Mouse (Mus musculus): ENCODE data around the gene BC030867. TPM values are rescaled to one million over a fixed set of nuclear protein-coding genes. Genes with fewer than 3 reads are reported as not detected.
"Not testable (repeated sequence)": the region's sequence is repeated elsewhere in the genome, so short reads cannot be mapped to it uniquely, and the experiment has no call there.

BC030867 gene
- polyA plus RNA-seq, 1 experiment, result 1.9 TPM

GRCm38 (mm10) chr11:102276411-102276915, 27.8 kb downstream of the BC030867 start:
- no peaks in the 10 kb centered on the region for H3K27me3 ChIP-seq (ENCODE audit: control insufficient read depth, insufficient read depth, low read length)
- DNase-seq (ENCODE audit: low read depth in 1 of 2, low spot score in 2 of 2), result no peak
- TF ChIP-seq CTCF (IDR thresholded peaks at IDR 0.05; ENCODE audit: extremely low read depth, insufficient read depth, insufficient read length, insufficient replicate concordance) (no peak), POLR2A (IDR thresholded peaks at IDR 0.05; ENCODE audit: low read depth, low read length) (no peak)
- H3K27ac ChIP-seq (ENCODE audit: insufficient read depth, low read length), result no peak overlapping the region
- 2% methylated on average over 33 of the region's 33 CpGs for WGBS
- peaks cover 4% of the 10 kb centered on the region; the same call in 1 of the 2 replicates for H3K4me1 ChIP-seq (ENCODE audit: control insufficient read depth, insufficient read depth, insufficient read length)
- no peaks in the 10 kb centered on the region for H3K36me3 ChIP-seq (ENCODE audit: control insufficient read depth, insufficient read depth, low read length)
- H3K4me3 ChIP-seq (ENCODE audit: extremely low read depth, insufficient read depth, insufficient read length), result peak overlapping the region; percentile 7; the same call in 1 of the 2 replicates

GRCm38 (mm10) chr11:102277754-102278153, 29.1 kb downstream of the BC030867 start:
- H3K27ac ChIP-seq (ENCODE audit: insufficient read depth, low read length), result no peak overlapping the region
- H3K4me1 ChIP-seq (ENCODE audit: control insufficient read depth, insufficient read depth, insufficient read length), result peaks cover 4% of the 10 kb centered on the region; the same call in 1 of the 2 replicates
- no peaks in the 10 kb centered on the region for H3K27me3 ChIP-seq (ENCODE audit: control insufficient read depth, insufficient read depth, low read length)
- 78% methylated on average over 12 of the region's 12 CpGs for WGBS
- H3K36me3 ChIP-seq (ENCODE audit: control insufficient read depth, insufficient read depth, low read length), result no peaks in the 10 kb centered on the region
- no peak overlapping the region for H3K4me3 ChIP-seq (ENCODE audit: extremely low read depth, insufficient read depth, insufficient read length)
- TF ChIP-seq CTCF (IDR thresholded peaks at IDR 0.05; ENCODE audit: extremely low read depth, insufficient read depth, insufficient read length, insufficient replicate concordance), result no peak
- no peak for TF ChIP-seq POLR2A (IDR thresholded peaks at IDR 0.05; ENCODE audit: low read depth, low read length)
- no peak for DNase-seq (ENCODE audit: low read depth in 1 of 2, low spot score in 2 of 2)

- no peak for DNase-seq (ENCODE audit: low read depth in 1 of 2, low spot score in 2 of 2)
- Histone ChIP-seq H3K27me3 (ENCODE audit: control insufficient read depth, insufficient read depth, low read length) (no peaks in the 10 kb centered on the region), H3K4me3 (ENCODE audit: extremely low read depth, insufficient read depth, insufficient read length) (no peak overlapping the region), H3K4me1 (ENCODE audit: control insufficient read depth, insufficient read depth, insufficient read length) (peaks cover 4% of the 10 kb centered on the region; the same call in 1 of the 2 replicates), H3K27ac (ENCODE audit: insufficient read depth, low read length) (no peak overlapping the region), H3K36me3 (ENCODE audit: control insufficient read depth, insufficient read depth, low read length) (no peaks in the 10 kb centered on the region)
- WGBS, result 93% methylated on average over 3 of the region's 3 CpGs
- TF ChIP-seq POLR2A (IDR thresholded peaks at IDR 0.05; ENCODE audit: low read depth, low read length), result no peak
- TF ChIP-seq CTCF (IDR thresholded peaks at IDR 0.05; ENCODE audit: extremely low read depth, insufficient read depth, insufficient read length, insufficient replicate concordance), result no peak
Observed at GRCm38 (mm10) chr11:102279595-102279994, 30.9 kb downstream of the BC030867 start.

- not testable (repeated sequence) for H3K4me3 ChIP-seq (ENCODE audit: extremely low read depth, insufficient read depth, insufficient read length); DNase-seq (ENCODE audit: low read depth in 1 of 2, low spot score in 2 of 2); H3K4me1 ChIP-seq (ENCODE audit: control insufficient read depth, insufficient read depth, insufficient read length); H3K27me3 ChIP-seq (ENCODE audit: control insufficient read depth, insufficient read depth, low read length); H3K27ac ChIP-seq (ENCODE audit: insufficient read depth, low read length); H3K36me3 ChIP-seq (ENCODE audit: control insufficient read depth, insufficient read depth, low read length)
- WGBS, result 71% methylated on average over 6 of the region's 6 CpGs
Observed at GRCm38 (mm10) chr11:102280267-102280666, 31.6 kb downstream of the BC030867 start.

GRCm38 (mm10) chr11:102283922-102284321, 35.2 kb downstream of the BC030867 start:
- H3K4me3 ChIP-seq (ENCODE audit: extremely low read depth, insufficient read depth, insufficient read length), result no peak overlapping the region

GRCm38 (mm10) chr11:102284501-102285094, 35.9 kb downstream of the BC030867 start, which contains the start of gene Tmub2:
Gene Tmub2, plus strand, starts transcription at chr11:102284931.
- under 1% methylated on average over 32 of the region's 32 CpGs for WGBS
- peak within 1 kb of the TSS; percentile 79 for H3K27ac ChIP-seq (ENCODE audit: insufficient read depth, low read length)
- H3K27me3 ChIP-seq (ENCODE audit: control insufficient read depth, insufficient read depth, low read length), result no peaks in the 10 kb centered on the region
- peak; percentile 95 to 98 for DNase-seq (ENCODE audit: low read depth in 1 of 2, low spot score in 2 of 2)
- no peak for TF ChIP-seq POLR2A (IDR thresholded peaks at IDR 0.05; ENCODE audit: low read depth, low read length)
- TF ChIP-seq CTCF (IDR thresholded peaks at IDR 0.05; ENCODE audit: extremely low read depth, insufficient read depth, insufficient read length, insufficient replicate concordance), result no peak
- peaks cover 6% of the 10 kb centered on the region; the same call in 1 of the 2 replicates for H3K4me1 ChIP-seq (ENCODE audit: control insufficient read depth, insufficient read depth, insufficient read length)
- peak within 1 kb of the TSS; percentile 86 for H3K4me3 ChIP-seq (ENCODE audit: extremely low read depth, insufficient read depth, insufficient read length)
- H3K36me3 ChIP-seq (ENCODE audit: control insufficient read depth, insufficient read depth, low read length), result peaks cover 12% of the 10 kb centered on the region

More at GRCm38 (mm10) chr11:102283922-102284321, 35.2 kb downstream of the BC030867 start:
- peaks cover 6% of the 10 kb centered on the region; the same call in 1 of the 2 replicates for H3K4me1 ChIP-seq (ENCODE audit: control insufficient read depth, insufficient read depth, insufficient read length)
- 82% methylated on average over 6 of the region's 6 CpGs for WGBS
- DNase-seq (ENCODE audit: low read depth in 1 of 2, low spot score in 2 of 2), result no peak
- TF ChIP-seq CTCF (IDR thresholded peaks at IDR 0.05; ENCODE audit: extremely low read depth, insufficient read depth, insufficient read length, insufficient replicate concordance), result no peak
- TF ChIP-seq POLR2A (IDR thresholded peaks at IDR 0.05; ENCODE audit: low read depth, low read length), result no peak
- H3K27ac ChIP-seq (ENCODE audit: insufficient read depth, low read length), result no peak overlapping the region
- H3K27me3 ChIP-seq (ENCODE audit: control insufficient read depth, insufficient read depth, low read length), result no peaks in the 10 kb centered on the region
- H3K36me3 ChIP-seq (ENCODE audit: control insufficient read depth, insufficient read depth, low read length), result peaks cover 12% of the 10 kb centered on the region
